Mouse (Mus musculus) neural tube, embryonic 15.5 days (tissue): ENCODE results near the gene Pfn1. TPM values are rescaled to one million over a fixed set of nuclear protein-coding genes. Genes with fewer than 3 reads are reported as not detected.

Experiments used
- ATAC-seq: fragments of 200-750 bp; cut with Nextera tagmentation; 2 replicates; pipeline ENCODE4 v1.8.0; 2017; ENCODE audit warnings: mild to moderate bottlenecking, moderate TSS enrichment, moderate library complexity; ENCODE audit not compliant: low FRiP score
- H3K27ac ChIP-seq: fragments of 300-500 bp; sonication (generic); replicated peaks from 2 replicates; pipeline ENCODE4 v1.5.1; 2015; ENCODE audit warnings: mild to moderate bottlenecking, inconsistent platforms
- H3K27me3 ChIP-seq: fragments of 300-500 bp; sonication (generic); replicated peaks from 2 replicates; pipeline ENCODE4 v1.6.1; 2015; ENCODE audit warnings: inconsistent platforms
- H3K36me3 ChIP-seq: fragments of 300-500 bp; sonication (generic); 2 replicates; pipeline ENCODE4 v1.6.1; 2015; ENCODE audit warnings: inconsistent platforms
- H3K4me1 ChIP-seq: fragments of 300-500 bp; sonication (generic); 2 replicates; pipeline ENCODE4 v1.6.1; 2015; ENCODE audit warnings: inconsistent platforms
- H3K4me2 ChIP-seq: fragments of 300-500 bp; sonication (generic); 2 replicates; pipeline ENCODE4 v1.6.1; 2015; ENCODE audit warnings: inconsistent platforms, mild to moderate bottlenecking, moderate library complexity
- H3K4me3 ChIP-seq: fragments of 300-500 bp; sonication (generic); replicated peaks from 2 replicates; pipeline ENCODE4 v1.5.1; 2015; ENCODE audit warnings: mild to moderate bottlenecking, inconsistent platforms
- H3K9ac ChIP-seq: fragments of 300-500 bp; sonication (generic); replicated peaks from 2 replicates; pipeline ENCODE4 v1.6.1; 2015; ENCODE audit warnings: mild to moderate bottlenecking, inconsistent platforms
- H3K9me3 ChIP-seq: fragments of 300-500 bp; sonication (generic); replicated peaks from 2 replicates; pipeline ENCODE4 v1.6.1; 2016; ENCODE audit warnings: inconsistent platforms
- WGBS: fragments of 180-500 bp; shearing (Covaris S2); methylation state at CpG from one replicate; pipeline ENCODE4 v1.1.7; 2015; ENCODE audit warnings: mixed read lengths; 5-methylcytosine and 5-hydroxymethylcytosine counted together
- polyA plus RNA-seq: library from polyadenylated mRNA; unstranded; fragments of >200 nt; fragmentation: Nextera tagmentation; extraction: Ambion mirVana; gene quantifications from 2 replicates; pipeline ENCODE4 v1.2.1, GENCODE M21; 2015

Gene Pfn1
- polyA plus RNA-seq, 1 experiment from 2014 or later, result 679 TPM

GRCm38 (mm10) chr11:70644564-70645103 is 9.8 kb downstream of the Pfn1 start:
- H3K4me3 ChIP-seq, result no peak overlapping the region
- H3K27ac ChIP-seq, result no peak overlapping the region
- ATAC-seq, result no peak
- H3K9me3 ChIP-seq, result no peaks in the 10 kb centered on the region
- WGBS, result 94% methylated on average over 8 of the region's 8 CpGs
- no peaks in the 10 kb centered on the region for H3K27me3 ChIP-seq
- H3K4me2 ChIP-seq, result no peak overlapping the region
- peaks cover 34% of the 10 kb centered on the region for H3K36me3 ChIP-seq
- H3K9ac ChIP-seq, result no peak overlapping the region
- peaks cover 41% of the 10 kb centered on the region for H3K4me1 ChIP-seq

GRCm38 (mm10) chr11:70643051-70643450 is 11.4 kb downstream of the Pfn1 start:
- Histone ChIP-seq H3K36me3 (peaks cover 24% of the 10 kb centered on the region), H3K27me3 (no peaks in the 10 kb centered on the region), H3K4me3 (no peak overlapping the region), H3K9ac (no peak overlapping the region), H3K9me3 (no peaks in the 10 kb centered on the region), H3K27ac (no peak overlapping the region), H3K4me1 (peaks cover 26% of the 10 kb centered on the region), H3K4me2 (no peak overlapping the region)
- no peak for ATAC-seq
- WGBS, result 92% methylated on average over 6 of the region's 6 CpGs

GRCm38 (mm10) chr11:70641241-70641640 is 13.2 kb downstream of the Pfn1 start:
- Histone ChIP-seq H3K27me3 (no peaks in the 10 kb centered on the region), H3K9ac (no peak overlapping the region), H3K27ac (no peak overlapping the region), H3K9me3 (no peaks in the 10 kb centered on the region), H3K36me3 (peaks cover 24% of the 10 kb centered on the region), H3K4me2 (no peak overlapping the region), H3K4me3 (no peak overlapping the region), H3K4me1 (peaks cover 18% of the 10 kb centered on the region)
- WGBS, result 82% methylated on average over 7 of the region's 7 CpGs
- ATAC-seq, result no peak

- H3K9ac ChIP-seq, result no peak overlapping the region
- no peak overlapping the region for H3K4me3 ChIP-seq
- H3K27me3 ChIP-seq, result no peaks in the 10 kb centered on the region
- H3K4me2 ChIP-seq, result no peak overlapping the region
- 87% methylated on average over 8 of the region's 8 CpGs for WGBS
- peaks cover 5% of the 10 kb centered on the region for H3K4me1 ChIP-seq
- peaks cover 18% of the 10 kb centered on the region for H3K36me3 ChIP-seq
- no peak for ATAC-seq
- no peak overlapping the region for H3K27ac ChIP-seq
- H3K9me3 ChIP-seq, result no peaks in the 10 kb centered on the region
Observed at GRCm38 (mm10) chr11:70639976-70640375, 14.5 kb downstream of the Pfn1 start.

GRCm38 (mm10) chr11:70638714-70639278 is 15.6 kb downstream of the Pfn1 start, which contains the start of gene Gp1ba:
Gp1ba (plus strand) TSS chr11:70639122.
- Histone ChIP-seq H3K36me3 (peaks cover 7% of the 10 kb centered on the region), H3K27ac (no peak within 1 kb of the TSS), H3K27me3 (no peaks in the 10 kb centered on the region), H3K4me3 (no peak within 1 kb of the TSS), H3K4me2 (no peak within 1 kb of the TSS), H3K4me1 (no peaks in the 10 kb centered on the region), H3K9ac (no peak within 1 kb of the TSS), H3K9me3 (no peaks in the 10 kb centered on the region)
- ATAC-seq, result no peak
- 54% methylated on average over 5 of the region's 5 CpGs for WGBS

GRCm38 (mm10) chr11:70638293-70638692 is 16.2 kb downstream of the Pfn1 start:
- Histone ChIP-seq H3K9me3 (no peaks in the 10 kb centered on the region), H3K36me3 (peaks cover 7% of the 10 kb centered on the region), H3K9ac (no peak overlapping the region), H3K27ac (no peak overlapping the region), H3K4me2 (no peak overlapping the region), H3K4me3 (no peak overlapping the region), H3K27me3 (no peaks in the 10 kb centered on the region), H3K4me1 (no peaks in the 10 kb centered on the region)
- 98% methylated on average over 1 of the region's 1 CpGs for WGBS
- ATAC-seq, result no peak

DNA sequence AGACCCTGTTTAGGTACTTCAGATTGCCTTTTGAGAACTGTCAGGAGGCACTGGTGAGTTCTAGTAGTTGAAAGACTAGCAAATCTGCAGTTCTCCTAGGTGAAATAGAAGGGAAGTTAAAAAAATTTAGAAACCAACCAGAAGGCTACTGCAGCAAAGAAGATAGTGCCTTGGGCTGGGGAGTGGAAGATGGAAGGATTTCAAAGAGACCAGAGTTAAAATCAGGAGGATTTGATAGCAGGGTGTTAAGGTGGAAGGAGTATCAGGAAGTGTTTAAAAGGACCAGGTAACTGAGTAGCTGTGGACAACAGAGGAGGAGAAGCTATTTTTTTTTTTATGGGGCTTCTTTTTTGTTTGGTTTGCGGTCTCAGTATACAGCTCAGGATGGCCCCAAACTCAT is 16.7 kb downstream of the Pfn1 start:
- WGBS, result 89% methylated on average over 1 of the region's 1 CpGs
- no peaks in the 10 kb centered on the region for H3K27me3 ChIP-seq

DNA sequence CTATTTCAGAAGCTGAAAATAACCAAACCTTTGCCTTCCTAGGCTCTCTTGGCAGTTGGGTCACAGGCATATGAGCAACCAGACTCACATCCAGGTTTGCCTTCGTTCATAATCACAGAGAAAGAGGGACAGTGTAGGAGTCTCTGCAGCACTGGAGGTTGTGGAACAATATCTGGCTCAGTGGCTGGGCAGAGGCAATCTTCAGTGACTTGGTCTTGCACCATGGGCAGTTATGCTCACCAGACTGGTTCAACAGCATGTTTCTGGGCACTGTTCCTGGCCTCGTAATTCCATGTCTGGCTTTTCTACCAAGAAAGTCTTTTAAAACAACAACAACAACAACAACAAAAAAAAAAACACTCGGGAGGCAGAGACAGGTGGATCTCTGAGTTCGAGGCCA is 18.8 kb downstream of the Pfn1 start:
- 84% methylated on average over 4 of the region's 4 CpGs for WGBS
- H3K36me3 ChIP-seq, result no peaks in the 10 kb centered on the region
- H3K27ac ChIP-seq, result no peak overlapping the region
- no peak overlapping the region for H3K9ac ChIP-seq
- no peaks in the 10 kb centered on the region for H3K9me3 ChIP-seq
- no peak overlapping the region for H3K4me2 ChIP-seq
- H3K27me3 ChIP-seq, result no peaks in the 10 kb centered on the region
- H3K4me1 ChIP-seq, result no peaks in the 10 kb centered on the region
- no peak overlapping the region for H3K4me3 ChIP-seq
- ATAC-seq, result no peak

More for the DNA sequence above, 16.7 kb downstream of the Pfn1 start:
- Histone ChIP-seq H3K9ac (no peak overlapping the region), H3K4me3 (no peak overlapping the region), H3K36me3 (peaks cover 5% of the 10 kb centered on the region), H3K27ac (no peak overlapping the region), H3K4me2 (no peak overlapping the region), H3K4me1 (no peaks in the 10 kb centered on the region), H3K9me3 (no peaks in the 10 kb centered on the region)
- ATAC-seq, result no peak

DNA sequence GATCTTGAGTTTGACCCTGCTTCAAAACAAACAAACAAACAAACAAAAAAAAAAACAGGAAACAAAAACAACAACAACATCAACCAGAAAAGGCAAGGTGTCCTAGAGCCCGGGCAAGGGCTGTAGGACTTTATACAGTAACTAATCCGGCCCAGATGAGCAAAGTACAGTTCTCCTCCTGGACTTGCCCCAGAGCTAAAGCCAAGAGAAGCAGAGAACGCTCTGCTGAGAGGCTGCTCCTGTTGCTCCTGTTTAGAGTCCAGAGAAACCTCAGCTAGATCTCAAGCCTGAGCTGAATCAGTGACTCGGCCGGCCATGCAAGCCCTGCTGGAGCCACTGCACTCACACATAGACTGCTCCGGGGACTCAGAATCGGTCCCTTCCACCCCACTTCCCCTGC is 24.3 kb downstream of the Pfn1 start:
- ATAC-seq, result no peak
- Histone ChIP-seq H3K27ac (no peak overlapping the region), H3K4me1 (no peaks in the 10 kb centered on the region), H3K4me2 (no peak overlapping the region), H3K9ac (no peak overlapping the region), H3K27me3 (no peaks in the 10 kb centered on the region), H3K4me3 (no peak overlapping the region), H3K9me3 (no peaks in the 10 kb centered on the region), H3K36me3 (no peaks in the 10 kb centered on the region)
- 79% methylated on average over 7 of the region's 7 CpGs for whole genome bisulfite sequencing

GRCm38 (mm10) chr11:70629557-70629956 is 24.9 kb downstream of the Pfn1 start:
- H3K4me3 ChIP-seq, result no peak overlapping the region
- H3K4me2 ChIP-seq, result no peak overlapping the region
- no peak overlapping the region for H3K9ac ChIP-seq
- no peak overlapping the region for H3K27ac ChIP-seq
- H3K27me3 ChIP-seq, result no peaks in the 10 kb centered on the region
- no peak for ATAC-seq
- no peaks in the 10 kb centered on the region for H3K9me3 ChIP-seq
- no peaks in the 10 kb centered on the region for H3K36me3 ChIP-seq
- 62% methylated on average over 5 of the region's 5 CpGs for WGBS
- no peaks in the 10 kb centered on the region for H3K4me1 ChIP-seq

DNA sequence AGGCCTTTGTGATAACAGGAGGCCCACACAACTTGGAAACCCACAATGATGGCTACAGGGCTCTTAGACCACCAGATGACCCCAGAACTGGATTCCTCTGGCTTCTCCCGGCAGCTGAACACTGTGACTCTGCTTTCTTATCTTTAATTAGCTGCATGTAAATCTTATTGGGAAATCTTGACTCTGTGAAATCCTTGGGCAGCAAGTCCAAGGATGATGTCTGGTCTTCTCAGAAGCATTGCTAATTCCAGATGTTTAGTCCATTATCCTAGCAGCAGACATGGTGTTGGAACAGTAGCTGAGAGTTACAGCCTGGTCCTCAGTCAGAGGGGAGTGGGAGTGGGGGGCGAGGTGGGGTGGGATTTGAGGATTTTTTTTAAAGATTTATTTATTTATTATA is 26.0 kb downstream of the Pfn1 start:
- Histone ChIP-seq H3K9me3 (no peaks in the 10 kb centered on the region), H3K4me1 (no peaks in the 10 kb centered on the region), H3K4me2 (no peak overlapping the region), H3K36me3 (no peaks in the 10 kb centered on the region), H3K27ac (no peak overlapping the region), H3K9ac (no peak overlapping the region), H3K4me3 (no peak overlapping the region), H3K27me3 (no peaks in the 10 kb centered on the region)
- 63% methylated on average over 2 of the region's 2 CpGs for WGBS
- no peak for ATAC-seq

- H3K4me1 ChIP-seq, result no peaks in the 10 kb centered on the region
Observed at GRCm38 (mm10) chr11:70626877-70627276, 27.6 kb downstream of the Pfn1 start.

More at GRCm38 (mm10) chr11:70626877-70627276, 27.6 kb downstream of the Pfn1 start:
- no peak for ATAC-seq
- 83% methylated on average over 4 of the region's 4 CpGs for WGBS
- H3K9ac ChIP-seq, result no peak overlapping the region
- no peak overlapping the region for H3K4me2 ChIP-seq
- H3K4me3 ChIP-seq, result no peak overlapping the region
- no peaks in the 10 kb centered on the region for H3K36me3 ChIP-seq
- no peaks in the 10 kb centered on the region for H3K9me3 ChIP-seq
- H3K27ac ChIP-seq, result no peak overlapping the region
- H3K27me3 ChIP-seq, result no peaks in the 10 kb centered on the region
